Mouse (Mus musculus) ES-E14 (cell line): ENCODE data around the gene Nr2c2ap. TPM values are rescaled to one million over a fixed set of nuclear protein-coding genes. Genes with fewer than 3 reads are reported as not detected.

Experiments
- DNase-seq: peaks from one replicate; pipeline ENCODE4 v3.0.0-alpha.2; 2013; ENCODE audit warnings: low read depth, low spot score
- H3K27ac ChIP-seq: 2 replicates; pipeline ENCODE4 v1.5.1; 2012; ENCODE audit warnings: low read depth, mild to moderate bottlenecking, low read length, moderate library complexity, mixed read lengths; ENCODE audit not compliant: poor library complexity, insufficient read depth, severe bottlenecking
- H3K36me3 ChIP-seq: 2 replicates; pipeline ENCODE4 v1.6.1; 2012; ENCODE audit warnings: mild to moderate bottlenecking, low read length, moderate library complexity, mixed read lengths; ENCODE audit not compliant: control insufficient read depth, poor library complexity, insufficient read depth, severe bottlenecking
- H3K4me1 ChIP-seq, 2 experiments: fragments of 150-350 bp in 1 of 2; sonication (generic) in 1 of 2; 2 replicates each; pipeline ENCODE4 v1.6.1; 2012; ENCODE audit warnings: low read length in 2 of 2, mild to moderate bottlenecking in 1 of 2, mixed read lengths in 1 of 2; ENCODE audit not compliant: control insufficient read depth in 2 of 2, insufficient read depth in 2 of 2, poor library complexity in 1 of 2
- H3K4me3 ChIP-seq, 2 experiments: fragments of 150-350 bp in 1 of 2; sonication (generic) in 1 of 2; 2 replicates each; pipeline ENCODE4 v1.5.1; 2012; ENCODE audit warnings: low read length in 2 of 2, low read depth in 1 of 2, mild to moderate bottlenecking in 1 of 2, mixed read lengths in 1 of 2; ENCODE audit not compliant: insufficient read depth in 1 of 2, poor library complexity in 1 of 2, severe bottlenecking in 1 of 2
- H3K9ac ChIP-seq: 2 replicates; pipeline ENCODE4 v1.6.1; 2012; ENCODE audit warnings: low read depth, mild to moderate bottlenecking, low read length, mixed read lengths; ENCODE audit not compliant: poor library complexity, insufficient read depth, severe bottlenecking
- H3K9me3 ChIP-seq: fragments of 150-350 bp; sonication (generic); 2 replicates; pipeline ENCODE4 v1.6.1; 2012; ENCODE audit warnings: low read depth, mild to moderate bottlenecking, low read length; ENCODE audit not compliant: control insufficient read depth, insufficient read depth
- CHD2 ChIP-seq: IDR thresholded peaks from 2 replicates; pipeline ENCODE4 v1.6.1; 2014; ENCODE audit warnings: mild to moderate bottlenecking, low read depth, low read length, inconsistent platforms
- HCFC1 ChIP-seq: IDR thresholded peaks from 2 replicates; pipeline ENCODE4 v1.6.1; 2012; ENCODE audit warnings: low read length, inconsistent platforms, borderline replicate concordance; ENCODE audit not compliant: insufficient read depth
- MAFK ChIP-seq: IDR thresholded peaks from 2 replicates; pipeline ENCODE4 v1.6.1; 2014; ENCODE audit warnings: mild to moderate bottlenecking, low read depth, low read length, inconsistent platforms; ENCODE audit not compliant: insufficient read depth
- ZC3H11A ChIP-seq: IDR thresholded peaks from 2 replicates; pipeline ENCODE4 v1.6.1; 2012; ENCODE audit warnings: low read depth, mild to moderate bottlenecking, inconsistent platforms, low read length, borderline replicate concordance
- ZNF384 ChIP-seq: IDR thresholded peaks from 2 replicates; pipeline ENCODE4 v1.6.1; 2012; ENCODE audit warnings: low read depth, low read length, inconsistent platforms
- in situ Hi-C, 2 experiments: fragments of 600-800 bp; cut with MboI; formaldehyde crosslinking; loops; one replicate each; pipeline ENCODE4 v1.15.1; 2025; ENCODE audit warnings: low sequenced_read_pairs in 2 of 2, inconsistent platforms in 1 of 2; ENCODE audit not compliant: unreplicated experiment in 2 of 2
- total RNA-seq: library from RNA; depleted of rRNA; stranded (reverse); fragments of 300-350 nt; gene quantifications from 2 replicates; pipeline ENCODE4 v1.2.3, GENCODE M21; 2012

The Nr2c2ap gene
- total RNA-seq, 1 experiment = 10.4 TPM

DNA sequence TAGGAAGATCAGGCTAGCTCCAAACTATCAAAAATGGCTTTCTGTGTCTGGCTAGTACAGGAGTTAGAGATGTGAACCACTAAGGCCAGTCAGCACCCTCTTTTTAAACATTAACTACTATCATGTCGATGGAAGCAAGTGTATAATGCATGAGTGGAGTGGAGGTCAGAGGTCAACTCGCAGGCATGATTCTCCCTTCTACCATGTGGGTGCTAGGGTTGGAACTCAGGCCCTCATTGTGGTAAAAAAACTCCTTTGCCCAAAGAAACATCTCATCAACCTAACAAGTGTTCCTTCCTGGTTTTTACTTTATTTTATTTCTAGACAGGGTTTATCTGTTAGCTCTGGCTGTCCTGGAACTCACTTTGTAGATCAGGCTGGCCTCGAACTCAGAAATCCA is 39.6 kb downstream of the Nr2c2ap start:
- Histone ChIP-seq H3K36me3 (peaks cover 3% of the 10 kb centered on the region; the same call in 1 of the 2 replicates), H3K4me1 (peaks cover 1 to 11% of the 10 kb centered on the region in 2 experiments; a peak in 2 of 4 replicates), H3K27ac (no peak overlapping the region), H3K9me3 (no peaks in the 10 kb centered on the region), H3K9ac (no peak overlapping the region), H3K4me3 (no peak overlapping the region)
- no peak for DNase-seq
- in situ Hi-C loops = no loop called here
- TF ChIP-seq MAFK = no peak
- no peak for TF ChIP-seq CHD2
- no peak for TF ChIP-seq HCFC1
- no peak for TF ChIP-seq ZNF384
- no peak for TF ChIP-seq ZC3H11A

DNA sequence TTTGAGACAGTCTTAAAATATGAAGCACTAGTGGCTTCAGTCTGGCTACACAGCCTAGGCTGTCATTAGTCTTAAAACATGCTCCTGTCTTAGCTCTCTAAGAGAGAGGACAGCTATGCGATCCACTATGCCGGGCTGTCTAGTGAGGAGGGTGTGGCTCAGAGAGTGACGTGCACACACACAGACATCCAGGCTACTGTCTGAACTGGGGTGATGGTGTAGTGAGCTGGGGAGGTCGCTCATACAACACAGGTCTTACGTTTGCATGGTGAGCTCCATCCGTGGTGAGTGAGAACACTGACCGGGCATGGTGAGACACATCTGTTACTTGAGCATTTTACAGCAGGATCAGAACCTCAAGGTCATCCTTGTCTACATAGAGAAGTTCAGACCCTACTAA is 40.1 kb downstream of the Nr2c2ap start:
- Histone ChIP-seq H3K27ac (no peak overlapping the region), H3K9ac (no peak overlapping the region), H3K9me3 (no peaks in the 10 kb centered on the region), H3K36me3 (peaks cover 3% of the 10 kb centered on the region; the same call in 1 of the 2 replicates), H3K4me1 (peaks cover 1 to 11% of the 10 kb centered on the region in 2 experiments; a peak in 2 of 4 replicates), H3K4me3 (no peak overlapping the region)
- in situ Hi-C loops = no loop called here
- no peak for DNase-seq
- TF ChIP-seq HCFC1 (no peak), CHD2 (no peak), ZC3H11A (no peak), ZNF384 (no peak), MAFK (no peak)

- Histone ChIP-seq H3K4me1 (peaks cover 1 to 11% of the 10 kb centered on the region in 2 experiments; a peak in 2 of 4 replicates), H3K9me3 (no peaks in the 10 kb centered on the region), H3K9ac (peak within 1 kb of the TSS; percentile 80), H3K4me3 (peak within 1 kb of the TSS; percentile 81 to 83), H3K36me3 (peaks cover 7% of the 10 kb centered on the region; the same call in 1 of the 2 replicates), H3K27ac (no peak within 1 kb of the TSS)
- peak; percentile 91 for DNase-seq
- peak; percentile 95 for TF ChIP-seq HCFC1
- TF ChIP-seq MAFK = no peak
- no peak for TF ChIP-seq ZNF384
- no peak for TF ChIP-seq CHD2
- TF ChIP-seq ZC3H11A = no peak
- in situ Hi-C loops = no loop called here
These were observed 41.0 kb downstream of the Nr2c2ap start, which contains the start of gene Tmem161a for GRCm38 (mm10) chr8:70172043-70172681. Tmem161a (plus strand) TSS chr8:70172356.

GRCm38 (mm10) chr8:70173320-70173719 is 42.2 kb downstream of the Nr2c2ap start:
- Histone ChIP-seq H3K9ac (no peak overlapping the region), H3K27ac (no peak overlapping the region), H3K4me1 (peaks cover 1 to 11% of the 10 kb centered on the region in 2 experiments; a peak in 2 of 4 replicates), H3K4me3 (no peak overlapping the region), H3K9me3 (no peaks in the 10 kb centered on the region), H3K36me3 (peaks cover 10% of the 10 kb centered on the region; the same call in 1 of the 2 replicates)
- no peak for TF ChIP-seq ZNF384
- no peak for TF ChIP-seq HCFC1
- DNase-seq = no peak
- in situ Hi-C loops = no loop called here

DNA sequence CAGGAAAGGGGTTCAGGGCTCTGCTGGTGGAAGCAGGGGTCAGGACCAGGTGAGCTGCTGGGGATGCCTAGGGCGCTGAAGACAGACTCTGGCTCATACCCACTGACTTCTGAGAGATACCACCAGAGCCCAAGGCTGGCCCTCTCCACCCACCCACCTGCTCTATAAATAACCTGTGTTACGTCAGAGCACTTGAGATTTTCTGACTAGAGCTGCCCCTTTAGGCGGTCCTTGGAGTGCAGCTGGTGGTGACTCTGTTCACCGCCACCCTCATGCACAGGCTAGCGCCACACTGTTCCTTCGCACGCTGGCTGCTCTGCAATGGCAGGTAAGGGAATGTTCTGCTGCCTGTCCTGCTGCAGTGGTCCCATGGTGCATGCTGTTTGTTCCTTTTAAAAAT is 42.9 kb downstream of the Nr2c2ap start:
- Histone ChIP-seq H3K4me1 (peaks cover 1 to 11% of the 10 kb centered on the region in 2 experiments; a peak in 2 of 4 replicates), H3K4me3 (no peak overlapping the region), H3K9ac (no peak overlapping the region), H3K9me3 (no peaks in the 10 kb centered on the region), H3K27ac (no peak overlapping the region), H3K36me3 (peaks cover 10% of the 10 kb centered on the region; the same call in 1 of the 2 replicates)
- in situ Hi-C loops = no loop called here
- no peak for DNase-seq
- TF ChIP-seq MAFK = no peak
- TF ChIP-seq ZC3H11A = no peak
- no peak for TF ChIP-seq HCFC1
- no peak for TF ChIP-seq ZNF384
- TF ChIP-seq CHD2 = no peak
